Comparison of ENCODE assay signal across 23 mouse cellular contexts in the genomic region with DNA sequence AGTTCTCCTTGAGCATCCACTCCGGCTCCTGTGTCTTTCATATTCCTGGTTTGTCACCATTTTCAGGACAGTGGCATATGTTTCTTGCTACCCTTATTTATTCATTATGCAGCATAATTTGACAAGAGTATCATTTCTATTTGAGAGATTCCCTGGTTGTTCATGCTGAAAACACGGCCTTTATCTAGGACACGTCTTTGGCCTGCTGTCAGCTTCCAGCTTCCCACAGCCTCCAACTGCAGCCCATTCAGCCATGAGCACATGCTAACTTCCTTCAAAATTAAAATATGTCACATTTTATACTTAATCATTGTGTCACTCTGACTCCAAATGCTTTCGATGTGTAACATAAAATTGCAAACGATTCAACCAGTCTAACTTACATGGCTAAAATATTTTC.
"Had no signal": no experiment of that assay in that cellular context is flagged by ENCODE, and none has a peak within 500 bp of the region (broad histone marks: within the 10 kb centered on the region; RNA-seq: fewer than 3 reads in every experiment).

No protein-coding gene starts in this region.

- DNase-seq: kidney, adult 9 months; kidney, postnatal 14 days; kidney, postnatal 4 days; layer of hippocampus, adult 9-11 months; liver; lung, adult 18-20 months; lung, postnatal 10 days; lung, postnatal 36 days; right cerebral cortex, postnatal 25 days; spleen, adult 18-20 months; thymus, postnatal 25 days had no signal

- H3K36me3 ChIP-seq: limb, embryonic 10.5 days; limb, embryonic 13.5 days; liver, embryonic 12.5 days; liver, embryonic 15.5 days; lung, embryonic 15.5 days; midbrain, embryonic 10.5 days; midbrain, embryonic 13.5 days; neural tube, embryonic 13.5 days; stomach, embryonic 15.5 days had no signal

- H3K4me2 ChIP-seq: limb, embryonic 13.5 days; liver, embryonic 12.5 days; liver, embryonic 15.5 days; lung, embryonic 15.5 days; midbrain, embryonic 13.5 days; neural tube, embryonic 13.5 days; stomach, embryonic 15.5 days had no signal

- H3K4me3 ChIP-seq: layer of hippocampus, adult 2 months; limb, embryonic 10.5 days; limb, embryonic 13.5 days; liver, embryonic 12.5 days; liver, embryonic 15.5 days; lung, embryonic 15.5 days; megakaryocyte, embryonic 14.5 days; midbrain, embryonic 10.5 days; midbrain, embryonic 13.5 days; myocyte; neural tube, embryonic 13.5 days; stomach, embryonic 15.5 days had no signal

- H3K27ac ChIP-seq: layer of hippocampus, adult 2 months; limb, embryonic 10.5 days; limb, embryonic 13.5 days; liver, embryonic 12.5 days; liver, embryonic 15.5 days; lung, embryonic 15.5 days; midbrain, embryonic 10.5 days; midbrain, embryonic 13.5 days; neural tube, embryonic 13.5 days; stomach, embryonic 15.5 days had no signal

- H3K9me3 ChIP-seq: limb, embryonic 10.5 days; limb, embryonic 13.5 days; liver, embryonic 12.5 days; liver, embryonic 15.5 days; lung, embryonic 15.5 days; megakaryocyte, embryonic 14.5 days; midbrain, embryonic 10.5 days; midbrain, embryonic 13.5 days; neural tube, embryonic 13.5 days; stomach, embryonic 15.5 days had no signal

- ATAC-seq: liver, embryonic 12.5 days; midbrain, embryonic 13.5 days had no signal

- H3K27me3 ChIP-seq: limb, embryonic 13.5 days; liver, embryonic 12.5 days; liver, embryonic 15.5 days; lung, embryonic 15.5 days; megakaryocyte, embryonic 14.5 days; midbrain, embryonic 13.5 days; neural tube, embryonic 13.5 days; stomach, embryonic 15.5 days had no signal

- H3K4me1 ChIP-seq: liver, embryonic 12.5 days; liver, embryonic 15.5 days; megakaryocyte, embryonic 14.5 days; stomach, embryonic 15.5 days had no signal

- H3K9ac ChIP-seq: limb, embryonic 13.5 days; liver, embryonic 12.5 days; liver, embryonic 15.5 days; lung, embryonic 15.5 days; midbrain, embryonic 13.5 days; neural tube, embryonic 13.5 days; stomach, embryonic 15.5 days had no signal
